Mouse (Mus musculus) heart, adult 2 months (tissue): ENCODE data around the gene Gm9573.

Experiments used
- CTCF ChIP-seq: fragments of 200-600 bp; IDR thresholded peaks from 2 replicates; pipeline ENCODE4 v1.8.1; 2022; ENCODE audit warnings: antibody characterized with exemption, mild to moderate bottlenecking, moderate library complexity
- EP300 ChIP-seq: fragments of 200-500 bp; IDR thresholded peaks from 2 replicates; pipeline ENCODE4 v1.6.1; 2011; ENCODE audit warnings: low read depth, low read length, control low read depth; ENCODE audit not compliant: insufficient read depth
- POLR2A ChIP-seq: fragments of 200-500 bp; IDR thresholded peaks from 2 replicates; pipeline ENCODE4 v1.6.1; 2011; ENCODE audit warnings: mild to moderate bottlenecking, low read depth, low read length, control low read depth; ENCODE audit not compliant: insufficient read depth

DNA sequence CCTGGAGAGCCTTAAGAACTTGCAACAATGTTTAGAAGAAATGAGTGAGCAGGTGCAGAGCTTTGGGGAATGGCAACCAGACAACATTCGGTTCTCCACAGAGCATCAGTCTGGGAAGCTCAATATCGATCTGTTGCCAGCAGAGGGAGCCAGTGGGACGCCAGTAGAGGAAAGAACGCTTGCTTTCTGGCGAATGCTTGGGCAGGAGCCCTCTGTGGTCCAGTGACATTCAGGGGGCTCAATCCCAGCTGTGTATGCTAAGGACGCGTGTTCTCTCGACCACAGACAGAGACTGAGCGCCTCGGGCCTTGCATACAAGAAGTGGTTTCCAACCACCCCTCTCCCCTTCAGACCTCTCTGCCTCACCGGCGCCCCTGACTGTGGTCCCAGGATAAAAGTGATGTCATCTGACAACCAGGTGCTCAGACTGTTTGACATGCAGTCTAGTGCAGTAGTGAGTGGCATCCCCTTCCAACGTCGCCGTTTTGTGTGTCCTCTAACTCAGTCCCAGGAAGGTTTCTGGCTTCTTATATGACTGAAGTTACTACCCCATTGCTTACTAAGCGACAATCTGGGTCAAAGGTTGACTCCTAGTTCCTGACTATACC is 42.0 kb downstream of the Gm9573 start:
- TF ChIP-seq POLR2A (no peak), CTCF (peak; percentile 95), EP300 (no peak)
